Mouse (Mus musculus) liver, postnatal 0 days (tissue): Measurements from ENCODE around the gene Pla2g3. TPM values are rescaled to one million over a fixed set of nuclear protein-coding genes. Genes with fewer than 3 reads are reported as not detected.

Source experiments
- ATAC-seq: fragments of 200-750 bp; cut with Nextera tagmentation; 2 replicates; pipeline ENCODE4 v1.8.0; 2017; ENCODE audit warnings: mild to moderate bottlenecking, moderate library complexity
- DNase-seq: peaks from one replicate; pipeline ENCODE4 v3.0.0-alpha.2; 2016
- H3K27ac ChIP-seq: fragments of 300-500 bp; sonication (generic); 2 replicates; pipeline ENCODE4 v1.5.1; 2014; ENCODE audit warnings: antibody characterized with exemption, moderate library complexity, mild to moderate bottlenecking, low read depth
- H3K27me3 ChIP-seq: fragments of 300-500 bp; sonication (generic); 2 replicates; pipeline ENCODE4 v1.6.1; 2014; ENCODE audit warnings: low read length, control low read depth, mixed read lengths; ENCODE audit not compliant: insufficient read depth
- H3K36me3 ChIP-seq: fragments of 300-500 bp; sonication (generic); replicated peaks from 2 replicates; pipeline ENCODE4 v1.6.1; 2014; ENCODE audit warnings: mild to moderate bottlenecking, control low read depth, low read length, moderate library complexity, mixed read lengths; ENCODE audit not compliant: insufficient read depth
- H3K4me1 ChIP-seq: fragments of 300-500 bp; sonication (generic); 2 replicates; pipeline ENCODE4 v1.6.1; 2014; ENCODE audit warnings: antibody characterized with exemption, mild to moderate bottlenecking, control low read depth; ENCODE audit not compliant: insufficient read depth
- H3K4me2 ChIP-seq: fragments of 300-500 bp; sonication (generic); 2 replicates; pipeline ENCODE4 v1.6.1; 2014; ENCODE audit warnings: low read depth, mild to moderate bottlenecking, low read length, moderate library complexity, mixed read lengths
- H3K4me3 ChIP-seq: fragments of 300-500 bp; sonication (generic); 2 replicates; pipeline ENCODE4 v1.5.1; 2014; ENCODE audit warnings: low read depth, low read length
- H3K9ac ChIP-seq: fragments of 300-500 bp; sonication (generic); replicated peaks from 2 replicates; pipeline ENCODE4 v1.6.1; 2014; ENCODE audit warnings: mild to moderate bottlenecking, moderate library complexity
- H3K9me3 ChIP-seq: fragments of 300-500 bp; sonication (generic); 2 replicates; pipeline ENCODE4 v1.6.1; 2016; ENCODE audit warnings: mild to moderate bottlenecking, control low read depth, low read length, mixed read lengths
- CTCF ChIP-seq: sonication (generic); IDR thresholded peaks from 2 replicates; pipeline ENCODE4 v1.5.1; 2016; ENCODE audit warnings: antibody characterized with exemption, low read depth
- EP300 ChIP-seq: IDR thresholded peaks from 2 replicates; pipeline ENCODE4 v1.6.1; 2016; ENCODE audit warnings: antibody characterized with exemption, low read depth, mild to moderate bottlenecking
- WGBS: fragments of 180-500 bp; shearing (Covaris S2); extraction: QIAGEN DNeasy Blood & Tissue Kit; methylation state at CpG from one replicate; pipeline ENCODE4 v1.1.7; 2014; ENCODE audit not compliant: insufficient replicate concordance; 5-methylcytosine and 5-hydroxymethylcytosine counted together
- polyA plus RNA-seq: library from polyadenylated mRNA; unstranded; fragments of >200 nt; fragmentation: Nextera tagmentation; extraction: Ambion mirVana; gene quantifications from 2 replicates; pipeline ENCODE4 v1.2.1, GENCODE M21; 2015

Gene Pla2g3
- polyA plus RNA-seq, 1 experiment from 2014 or later = 0.07 TPM

DNA sequence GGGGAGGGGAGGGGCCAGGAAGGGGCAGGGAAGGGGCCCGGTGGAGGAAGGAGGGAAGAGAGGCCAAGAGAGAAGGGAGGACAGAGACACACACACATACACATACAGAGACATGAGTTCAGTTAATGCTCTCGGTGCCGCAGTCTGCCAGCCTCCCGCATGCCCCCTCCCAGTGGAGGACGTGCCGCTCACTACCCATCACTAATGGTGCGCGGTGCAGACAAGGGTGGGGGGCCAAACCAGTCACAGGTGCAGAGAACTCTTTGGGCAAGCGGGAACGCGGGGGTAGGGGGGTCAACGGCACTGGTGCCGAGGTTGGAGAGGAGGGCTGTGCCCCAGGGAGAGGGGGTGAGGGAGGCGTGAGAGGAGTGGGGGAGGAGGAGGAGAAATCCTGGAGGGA lies 32.8 kb downstream of the Pla2g3 start:
- no peak overlapping the region for H3K4me2 ChIP-seq
- peaks cover 10% of the 10 kb centered on the region for H3K4me1 ChIP-seq
- ATAC-seq (no peak), DNase-seq (no peak)
- peaks cover 21% of the 10 kb centered on the region for H3K36me3 ChIP-seq
- no peak overlapping the region for H3K9ac ChIP-seq
- TF ChIP-seq EP300 (no peak), CTCF (no peak)
- WGBS = 79% methylated on average over 14 of the region's 14 CpGs
- no peaks in the 10 kb centered on the region for H3K9me3 ChIP-seq
- no peak overlapping the region for H3K4me3 ChIP-seq
- H3K27me3 ChIP-seq = peaks cover 20% of the 10 kb centered on the region
- H3K27ac ChIP-seq = no peak overlapping the region

DNA sequence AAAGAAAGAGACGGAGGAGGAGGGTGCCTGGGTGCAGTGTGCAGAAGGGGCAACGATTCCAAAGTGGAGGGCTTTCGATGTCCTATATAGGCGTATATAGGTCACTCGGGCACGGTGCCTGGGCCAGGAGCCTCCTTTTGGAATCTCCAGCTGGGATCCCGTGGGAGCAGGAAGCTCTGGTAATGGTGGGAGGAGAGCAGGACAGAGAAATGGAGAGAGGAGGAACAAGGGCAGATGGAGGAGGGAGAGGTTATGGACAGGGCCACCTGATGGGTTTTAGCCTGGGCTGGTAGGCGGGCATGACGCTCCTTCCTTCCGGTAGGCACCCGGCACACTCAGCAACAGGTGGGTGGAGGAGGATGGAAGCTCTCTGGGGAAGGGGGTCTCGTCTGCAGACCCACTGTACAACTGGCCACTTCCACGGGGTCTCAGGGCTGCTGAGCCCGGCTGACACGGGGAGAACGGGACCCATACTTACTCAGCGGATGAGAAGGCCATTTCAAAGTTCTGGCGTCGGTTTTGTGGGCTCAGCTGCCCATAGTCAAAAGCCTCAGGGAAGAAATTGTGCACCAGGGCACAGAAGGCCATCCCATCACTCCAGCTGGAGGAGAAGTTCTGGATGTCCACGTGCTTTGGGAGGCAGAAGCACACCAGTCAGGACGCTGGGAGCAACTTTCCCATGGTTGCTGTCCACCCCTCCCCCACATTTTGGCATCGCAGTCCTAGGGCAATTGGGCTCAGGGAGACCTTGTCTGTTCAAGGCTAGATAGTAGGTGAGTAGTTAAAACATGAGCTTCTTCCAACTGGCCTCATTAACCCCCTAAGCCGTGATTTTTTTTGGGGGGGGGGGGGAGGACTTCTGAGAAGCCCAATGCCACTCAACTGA lies 33.5 kb downstream of the Pla2g3 start:
- ATAC-seq (no peak), DNase-seq (no peak)
- Histone ChIP-seq H3K4me2 (no peak overlapping the region), H3K27me3 (peaks cover 14% of the 10 kb centered on the region), H3K27ac (no peak overlapping the region), H3K36me3 (peaks cover 23% of the 10 kb centered on the region), H3K4me3 (no peak overlapping the region), H3K4me1 (peaks cover 10% of the 10 kb centered on the region), H3K9me3 (no peaks in the 10 kb centered on the region), H3K9ac (no peak overlapping the region)
- WGBS = 84% methylated on average over 23 of the region's 23 CpGs
- no peak for TF ChIP-seq CTCF
- no peak for TF ChIP-seq EP300

GRCm38 (mm10) chr11:3522285-3523000 lies 34.4 kb downstream of the Pla2g3 start:
- H3K27ac ChIP-seq = no peak overlapping the region
- ATAC-seq (no peak), DNase-seq (no peak)
- 85% methylated on average over 17 of the region's 17 CpGs for WGBS
- TF ChIP-seq EP300 (no peak), CTCF (no peak)
- no peaks in the 10 kb centered on the region for H3K9me3 ChIP-seq
- H3K36me3 ChIP-seq = peaks cover 25% of the 10 kb centered on the region
- no peak overlapping the region for H3K4me3 ChIP-seq
- no peak overlapping the region for H3K4me2 ChIP-seq
- no peak overlapping the region for H3K9ac ChIP-seq
- peaks cover 2% of the 10 kb centered on the region; the same call in 1 of the 2 replicates for H3K4me1 ChIP-seq
- peaks cover 5% of the 10 kb centered on the region; the same call in 1 of the 2 replicates for H3K27me3 ChIP-seq

GRCm38 (mm10) chr11:3523840-3524582 lies 35.9 kb downstream of the Pla2g3 start:
- ATAC-seq = no peak
- Histone ChIP-seq H3K27ac (no peak overlapping the region), H3K4me2 (no peak overlapping the region), H3K9me3 (no peaks in the 10 kb centered on the region), H3K9ac (no peak overlapping the region), H3K36me3 (peaks cover 35% of the 10 kb centered on the region), H3K27me3 (no peaks in the 10 kb centered on the region), H3K4me3 (no peak overlapping the region), H3K4me1 (no peaks in the 10 kb centered on the region)
- TF ChIP-seq CTCF = no peak
- TF ChIP-seq EP300 = no peak
- DNase-seq = no peak
- 87% methylated on average over 7 of the region's 7 CpGs for WGBS

- Histone ChIP-seq H3K4me3 (no peak overlapping the region), H3K9me3 (no peaks in the 10 kb centered on the region), H3K27me3 (no peaks in the 10 kb centered on the region), H3K9ac (no peak overlapping the region), H3K4me2 (no peak overlapping the region), H3K27ac (no peak overlapping the region), H3K36me3 (peaks cover 51% of the 10 kb centered on the region), H3K4me1 (no peaks in the 10 kb centered on the region)
- whole genome bisulfite sequencing = 76% methylated on average over 4 of the region's 4 CpGs
- ATAC-seq (no peak), DNase-seq (no peak)
- TF ChIP-seq CTCF = no peak
- TF ChIP-seq EP300 = no peak
These were observed 37.5 kb downstream of the Pla2g3 start for GRCm38 (mm10) chr11:3525560-3525959.

DNA sequence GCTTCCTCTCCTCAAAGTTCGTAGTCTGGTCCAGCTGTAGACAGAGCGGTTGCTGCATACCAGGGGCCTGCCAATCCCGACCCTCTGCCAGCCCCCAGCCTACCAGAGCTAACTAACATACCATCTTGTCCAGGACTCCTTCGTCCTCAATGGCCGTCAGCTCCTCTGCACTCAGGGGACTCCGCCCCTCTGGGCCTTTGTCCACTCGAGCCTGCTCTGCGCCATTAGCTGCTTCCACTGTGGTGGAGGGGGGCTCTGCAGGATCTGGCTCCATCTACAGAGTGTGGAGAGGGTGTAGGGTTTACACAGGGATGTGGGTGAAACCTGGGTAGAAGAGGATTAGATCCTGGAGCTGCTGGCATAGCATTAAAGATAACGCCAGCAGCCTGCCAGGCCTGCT lies 38.1 kb downstream of the Pla2g3 start:
- no peak overlapping the region for H3K4me3 ChIP-seq
- H3K27me3 ChIP-seq = no peaks in the 10 kb centered on the region
- 86% methylated on average over 9 of the region's 9 CpGs for WGBS
- H3K4me1 ChIP-seq = no peaks in the 10 kb centered on the region
- no peak overlapping the region for H3K4me2 ChIP-seq
- H3K9ac ChIP-seq = no peak overlapping the region
- TF ChIP-seq CTCF (no peak), EP300 (no peak)
- no peak for DNase-seq
- ATAC-seq = no peak
- H3K36me3 ChIP-seq = peaks cover 57% of the 10 kb centered on the region
- no peak overlapping the region for H3K27ac ChIP-seq
- no peaks in the 10 kb centered on the region for H3K9me3 ChIP-seq
